Mouse (Mus musculus) heart, embryonic 10.5 days (tissue): ENCODE results near the gene Nadk. TPM values are rescaled to one million over a fixed set of nuclear protein-coding genes. Genes with fewer than 3 reads are reported as not detected.

ENCODE experiments used
- DNase-seq: peaks from one replicate; pipeline ENCODE4 v3.0.0-alpha.2; 2017; ENCODE audit warnings: low spot score
- H3K27ac ChIP-seq: fragments of 300-500 bp; sonication (generic); 2 replicates; pipeline ENCODE4 v1.5.1; 2016; ENCODE audit warnings: mild to moderate bottlenecking
- H3K27me3 ChIP-seq: fragments of 300-500 bp; sonication (generic); 2 replicates; pipeline ENCODE4 v1.6.1; 2016; ENCODE audit warnings: mild to moderate bottlenecking; ENCODE audit not compliant: poor library complexity, insufficient read depth, severe bottlenecking
- H3K36me3 ChIP-seq: fragments of 300-500 bp; sonication (generic); 2 replicates; pipeline ENCODE4 v1.6.1; 2016; ENCODE audit warnings: mild to moderate bottlenecking, moderate library complexity
- H3K4me1 ChIP-seq: fragments of 300-500 bp; sonication (generic); 2 replicates; pipeline ENCODE4 v1.6.1; 2016; ENCODE audit warnings: mild to moderate bottlenecking
- H3K4me3 ChIP-seq: fragments of 300-500 bp; sonication (generic); 2 replicates; pipeline ENCODE4 v1.5.1; 2016; ENCODE audit warnings: mild to moderate bottlenecking, moderate library complexity
- H3K9me3 ChIP-seq: fragments of 300-500 bp; sonication (generic); 2 replicates; pipeline ENCODE4 v1.6.1; 2016; ENCODE audit warnings: mild to moderate bottlenecking, moderate library complexity
- WGBS: fragments of 180-500 bp; shearing (Covaris S2); methylation state at CpG from one replicate; pipeline ENCODE4 v1.1.7; 2016; 5-methylcytosine and 5-hydroxymethylcytosine counted together
- polyA plus RNA-seq: library from polyadenylated mRNA; unstranded; fragments of >200 nt; fragmentation: Nextera tagmentation; extraction: Ambion mirVana; gene quantifications from 2 replicates; pipeline ENCODE4 v1.2.1, GENCODE M21; 2016

Gene Nadk
- polyA plus RNA-seq, 1 experiment from 2014 or later: 93.3 TPM

GRCm38 (mm10) chr4:155599901-155600825 is 38.0 kb downstream of the Nadk start:
- 84% methylated on average over 11 of the region's 11 CpGs for WGBS
- Histone ChIP-seq H3K4me1 (peaks cover 6% of the 10 kb centered on the region; the same call in 1 of the 2 replicates), H3K27ac (peak overlapping the region; percentile 100), H3K27me3 (no peaks in the 10 kb centered on the region), H3K4me3 (peak overlapping the region; percentile 86), H3K36me3 (peaks cover 20% of the 10 kb centered on the region), H3K9me3 (no peaks in the 10 kb centered on the region)
- DNase-seq: no peak

GRCm38 (mm10) chr4:155601091-155601996 is 39.2 kb downstream of the Nadk start, which contains the start of gene Slc35e2:
Slc35e2 (plus strand) TSS chr4:155601416.
- H3K4me3 ChIP-seq: peak within 1 kb of the TSS; percentile 86
- peak; percentile 97 for DNase-seq
- no peaks in the 10 kb centered on the region for H3K9me3 ChIP-seq
- H3K4me1 ChIP-seq: peaks cover 6% of the 10 kb centered on the region; the same call in 1 of the 2 replicates
- under 1% methylated on average over 64 of the region's 65 CpGs for WGBS
- peaks cover 28% of the 10 kb centered on the region for H3K36me3 ChIP-seq
- no peaks in the 10 kb centered on the region for H3K27me3 ChIP-seq
- H3K27ac ChIP-seq: peak within 1 kb of the TSS; percentile 100

- WGBS: 1% methylated on average over 31 of the region's 31 CpGs
- H3K27me3 ChIP-seq: no peaks in the 10 kb centered on the region
- peaks cover 34% of the 10 kb centered on the region for H3K36me3 ChIP-seq
- DNase-seq: no peak
- H3K9me3 ChIP-seq: no peaks in the 10 kb centered on the region
- peak overlapping the region; percentile 100 for H3K27ac ChIP-seq
- H3K4me3 ChIP-seq: peak overlapping the region; percentile 86
- peaks cover 6% of the 10 kb centered on the region; the same call in 1 of the 2 replicates for H3K4me1 ChIP-seq
These were observed 39.8 kb downstream of the Nadk start for GRCm38 (mm10) chr4:155601997-155602456.

GRCm38 (mm10) chr4:155602753-155603152 is 40.6 kb downstream of the Nadk start:
- no peaks in the 10 kb centered on the region for H3K9me3 ChIP-seq
- WGBS: 80% methylated on average over 1 of the region's 1 CpGs

GRCm38 (mm10) chr4:155603801-155604200 is 41.6 kb downstream of the Nadk start:
- 89% methylated on average over 6 of the region's 6 CpGs for WGBS
- Histone ChIP-seq H3K27ac (no peak overlapping the region), H3K36me3 (peaks cover 34% of the 10 kb centered on the region), H3K4me3 (no peak overlapping the region), H3K4me1 (peaks cover 6% of the 10 kb centered on the region; the same call in 1 of the 2 replicates), H3K27me3 (no peaks in the 10 kb centered on the region), H3K9me3 (no peaks in the 10 kb centered on the region)
- DNase-seq: no peak

More at GRCm38 (mm10) chr4:155602753-155603152, 40.6 kb downstream of the Nadk start:
- H3K27me3 ChIP-seq: no peaks in the 10 kb centered on the region
- no peak for DNase-seq
- peaks cover 6% of the 10 kb centered on the region; the same call in 1 of the 2 replicates for H3K4me1 ChIP-seq
- H3K36me3 ChIP-seq: peaks cover 34% of the 10 kb centered on the region
- H3K27ac ChIP-seq: no peak overlapping the region
- peak overlapping the region; percentile 86 for H3K4me3 ChIP-seq

GRCm38 (mm10) chr4:155605132-155605531 is 43.0 kb downstream of the Nadk start:
- H3K4me1 ChIP-seq: peaks cover 6% of the 10 kb centered on the region; the same call in 1 of the 2 replicates
- H3K36me3 ChIP-seq: peaks cover 44% of the 10 kb centered on the region
- WGBS: 88% methylated on average over 4 of the region's 4 CpGs
- no peak overlapping the region for H3K27ac ChIP-seq
- no peak for DNase-seq
- no peaks in the 10 kb centered on the region for H3K9me3 ChIP-seq
- H3K4me3 ChIP-seq: no peak overlapping the region
- no peaks in the 10 kb centered on the region for H3K27me3 ChIP-seq

GRCm38 (mm10) chr4:155606825-155607224 is 44.6 kb downstream of the Nadk start:
- H3K36me3 ChIP-seq: peaks cover 58% of the 10 kb centered on the region

GRCm38 (mm10) chr4:155611860-155612259 is 49.7 kb downstream of the Nadk start:
- Histone ChIP-seq H3K27ac (no peak overlapping the region), H3K36me3 (peaks cover 71% of the 10 kb centered on the region), H3K4me1 (no peaks in the 10 kb centered on the region), H3K9me3 (no peaks in the 10 kb centered on the region), H3K4me3 (no peak overlapping the region), H3K27me3 (no peaks in the 10 kb centered on the region)
- no peak for DNase-seq
- WGBS: 87% methylated on average over 3 of the region's 3 CpGs

More at GRCm38 (mm10) chr4:155606825-155607224, 44.6 kb downstream of the Nadk start:
- H3K27me3 ChIP-seq: no peaks in the 10 kb centered on the region
- H3K4me3 ChIP-seq: no peak overlapping the region
- no peak for DNase-seq
- H3K4me1 ChIP-seq: peaks cover 6% of the 10 kb centered on the region; the same call in 1 of the 2 replicates
- WGBS: 76% methylated on average over 2 of the region's 2 CpGs
- H3K9me3 ChIP-seq: no peaks in the 10 kb centered on the region
- H3K27ac ChIP-seq: no peak overlapping the region

GRCm38 (mm10) chr4:155613264-155613663 is 51.1 kb downstream of the Nadk start:
- H3K9me3 ChIP-seq: no peaks in the 10 kb centered on the region
- peaks cover 84% of the 10 kb centered on the region for H3K36me3 ChIP-seq
- 96% methylated on average over 3 of the region's 3 CpGs for WGBS
- no peak for DNase-seq
- H3K27me3 ChIP-seq: no peaks in the 10 kb centered on the region
- no peak overlapping the region for H3K4me3 ChIP-seq
- no peaks in the 10 kb centered on the region for H3K4me1 ChIP-seq
- H3K27ac ChIP-seq: no peak overlapping the region

GRCm38 (mm10) chr4:155618321-155618720 is 56.1 kb downstream of the Nadk start:
- H3K27me3 ChIP-seq: no peaks in the 10 kb centered on the region
- no peaks in the 10 kb centered on the region for H3K9me3 ChIP-seq
- no peak for DNase-seq
- peaks cover 79% of the 10 kb centered on the region for H3K36me3 ChIP-seq
- no peak overlapping the region for H3K27ac ChIP-seq
- H3K4me1 ChIP-seq: no peaks in the 10 kb centered on the region; the same call in 1 of the 2 replicates
- H3K4me3 ChIP-seq: no peak overlapping the region
- 85% methylated on average over 5 of the region's 5 CpGs for WGBS

- H3K27me3 ChIP-seq: no peaks in the 10 kb centered on the region
- no peaks in the 10 kb centered on the region for H3K9me3 ChIP-seq
- peak; percentile 99 for DNase-seq
- H3K36me3 ChIP-seq: peaks cover 47% of the 10 kb centered on the region
- H3K4me1 ChIP-seq: peaks cover 4% of the 10 kb centered on the region
- peak within 1 kb of the TSS; percentile 96 for H3K4me3 ChIP-seq
- H3K27ac ChIP-seq: peak within 1 kb of the TSS; percentile 88
- WGBS: under 1% methylated on average over 84 of the region's 84 CpGs
These were observed 62.4 kb downstream of the Nadk start, which contains the start of gene Cdk11b for GRCm38 (mm10) chr4:155624338-155625291. Cdk11b (plus strand) TSS chr4:155624854.
